Mouse (Mus musculus) mouse trophoblast stem cell (cell line): ENCODE measurements around the gene Gzmk.
"Not testable (repeated sequence)": the region's sequence is repeated elsewhere in the genome, so short reads cannot be mapped to it uniquely, and the experiment has no call there.

Source experiments
- in situ Hi-C, 2 experiments: fragments of 300-500 bp; cut with MseI, MboI; formaldehyde crosslinking; loops; 2 replicates in 1 of 2; 3 replicates in 1 of 2; pipeline ENCODE4 v1.15.1; 2025

Gene Gzmk

DNA sequence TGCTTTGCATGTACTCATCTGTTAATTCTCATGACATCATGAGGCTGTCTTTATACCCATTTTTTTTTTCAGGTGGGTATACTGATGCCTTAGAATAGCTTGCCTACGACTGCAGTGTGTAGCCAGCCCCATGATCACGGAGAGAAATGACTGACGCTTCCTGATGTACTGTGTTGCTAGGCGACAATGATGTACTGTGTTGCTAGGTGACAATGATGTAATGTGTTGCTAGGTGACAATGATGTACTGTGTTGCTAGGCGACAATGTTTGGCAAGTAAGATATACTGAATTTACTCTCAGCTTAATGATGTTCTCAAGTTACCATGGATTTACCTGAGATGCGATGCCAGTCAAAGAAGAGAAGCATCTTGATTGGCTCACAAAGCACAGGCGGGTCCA, at the start of gene Gzmk:
TSS of gene Gzmk (minus strand) at position 98 of the 400 bp plus-strand sequence.
- in situ Hi-C loops: no loop called here

DNA sequence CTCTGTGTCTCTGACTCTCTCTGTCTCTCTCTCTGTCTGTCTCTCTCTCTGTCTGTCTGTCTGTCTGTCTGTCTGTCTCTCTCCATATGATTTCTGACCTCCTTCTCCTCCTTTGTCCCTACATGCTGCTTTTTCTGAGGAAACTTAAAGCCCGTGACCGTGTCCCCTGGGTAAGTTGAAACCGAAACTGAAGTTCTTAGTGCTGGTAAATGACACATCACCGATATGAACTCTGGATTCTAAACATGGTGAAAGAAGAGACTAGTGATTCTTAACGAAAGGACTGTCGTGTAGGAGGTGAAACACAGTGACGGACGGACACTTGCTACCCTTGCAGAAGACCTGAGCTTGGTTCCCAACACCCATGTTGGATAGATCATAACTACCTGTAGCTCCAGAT, 45.5 kb upstream of the Gzmk start:
- in situ Hi-C loops: no loop called here

DNA sequence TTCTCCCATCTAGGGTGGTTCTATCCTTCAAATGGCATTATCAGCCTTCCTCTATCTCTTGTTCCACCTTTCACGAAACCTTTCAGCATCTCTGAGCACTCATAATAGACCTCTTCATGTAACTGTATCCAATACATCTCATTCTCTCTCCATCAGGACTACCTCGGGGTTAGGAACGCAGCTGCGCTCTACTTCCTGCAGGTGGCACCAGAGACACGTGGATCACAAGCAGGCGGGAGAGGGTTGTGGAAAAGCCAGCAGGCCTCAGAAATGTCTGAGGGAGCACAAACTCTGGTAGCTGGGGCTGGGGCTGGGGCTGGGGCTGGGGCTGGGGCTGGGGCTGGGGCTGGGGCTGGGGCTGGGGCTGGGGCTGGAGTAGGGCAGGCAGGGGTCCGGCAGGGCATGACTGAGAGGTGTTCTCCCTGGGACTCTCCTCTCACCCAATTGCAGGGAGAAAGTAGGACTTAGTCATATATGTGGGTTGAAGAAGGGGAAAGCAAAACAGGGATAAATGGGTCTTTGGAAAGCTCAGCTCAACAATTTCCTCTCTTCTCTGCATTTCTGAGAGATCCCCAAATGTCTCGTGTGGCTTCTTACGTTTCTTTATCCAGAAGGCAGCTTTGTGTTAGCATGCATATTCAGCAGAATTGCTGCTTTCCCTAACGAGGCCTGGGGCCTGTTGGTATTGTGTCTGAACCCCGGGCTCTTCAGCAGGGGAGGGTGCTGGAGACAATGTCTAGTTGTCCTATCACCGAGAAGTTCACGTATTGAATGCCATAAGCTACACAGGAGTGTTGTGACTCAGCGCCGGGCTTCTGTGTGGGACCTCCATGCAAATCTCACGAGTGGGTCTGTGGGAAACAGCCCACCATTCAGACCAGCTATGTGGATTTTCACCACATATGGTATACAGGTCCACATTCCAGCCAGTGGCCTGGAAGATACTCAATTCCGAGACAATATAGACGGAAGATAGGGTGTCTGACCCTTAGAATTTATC, 44.4 kb upstream of the Gzmk start:
- in situ Hi-C loops: no loop called here

DNA sequence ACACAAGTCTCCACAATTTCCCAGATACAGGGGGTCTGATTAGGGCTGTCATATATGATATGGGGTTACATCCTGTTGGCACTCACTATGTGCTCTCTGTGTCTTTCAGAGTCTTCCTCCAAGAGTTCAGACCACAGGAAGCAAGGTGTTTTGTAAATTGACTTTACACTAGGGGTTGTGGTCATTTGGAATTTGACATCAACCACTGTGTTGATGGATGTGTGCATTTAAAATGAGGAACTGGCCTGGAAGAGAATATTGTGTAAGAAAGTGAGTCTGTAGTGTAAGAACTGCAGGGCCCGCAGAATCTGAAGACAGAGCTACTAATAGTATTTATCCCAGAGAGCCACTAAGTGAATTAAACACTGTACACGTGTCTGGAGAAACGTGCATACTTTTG, 41.5 kb upstream of the Gzmk start:
- in situ Hi-C loops: no loop called here

DNA sequence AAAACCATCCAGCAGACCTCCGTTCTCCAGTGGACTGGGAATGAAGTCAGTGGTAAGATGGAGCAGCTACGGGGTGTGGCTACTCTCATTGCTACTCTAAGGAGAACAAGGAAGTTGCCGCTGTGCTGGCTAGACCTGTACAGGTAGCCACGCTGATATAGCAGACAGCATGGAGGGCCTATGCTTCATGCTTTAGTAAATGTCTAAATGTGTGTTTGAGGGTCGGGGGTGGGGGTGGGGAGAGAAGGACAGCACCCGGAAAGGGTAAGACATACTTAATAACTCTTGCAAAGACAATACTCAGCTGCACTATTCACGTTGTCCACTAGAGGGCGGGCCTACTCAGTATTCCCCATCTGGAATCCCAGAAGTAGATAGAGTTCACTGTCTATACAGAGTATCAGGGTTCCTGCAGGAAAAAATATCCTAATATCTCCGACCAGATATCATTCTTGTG, 40.8 kb upstream of the Gzmk start:
- in situ Hi-C loops: no loop called here

DNA sequence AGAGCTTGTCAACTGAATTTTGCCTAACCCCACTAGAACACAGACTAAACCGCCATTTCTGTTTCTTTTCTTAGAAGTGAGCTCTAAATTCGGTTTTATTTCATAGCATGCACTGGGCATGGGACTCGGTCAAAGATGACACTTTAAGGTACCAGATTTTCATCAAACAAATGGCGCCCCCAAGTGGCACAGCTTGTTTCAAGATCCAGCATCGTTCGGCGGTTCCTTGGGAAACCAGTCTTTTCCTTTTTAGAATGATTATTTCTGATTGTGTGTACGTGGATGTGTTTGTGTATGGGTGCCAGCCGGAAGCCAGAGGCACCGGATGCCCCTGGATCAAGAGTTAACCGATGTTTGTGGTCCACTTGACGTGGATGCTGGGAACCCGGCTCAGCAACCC, 39.5 kb upstream of the Gzmk start:
- in situ Hi-C loops: no loop called here

DNA sequence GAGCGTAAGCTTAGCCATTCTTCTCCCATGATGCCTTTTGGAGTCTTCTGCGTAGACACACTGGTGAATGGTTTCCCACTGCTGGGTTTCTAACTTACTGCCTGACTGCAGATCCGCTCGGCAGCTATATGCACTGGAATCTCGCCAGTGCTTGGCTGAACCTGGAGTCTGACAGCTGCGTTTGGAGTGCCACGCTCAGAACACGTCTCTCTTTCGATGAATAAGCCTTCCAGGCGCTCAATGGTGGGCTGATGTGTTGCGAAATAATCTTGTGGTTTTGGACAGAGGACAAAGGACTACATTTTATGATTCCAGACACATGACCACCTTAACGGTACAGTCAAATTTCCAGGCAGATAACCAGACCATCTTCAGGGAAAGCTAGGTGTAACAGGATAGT, 37.1 kb upstream of the Gzmk start:
- in situ Hi-C loops: loop anchor here in 1 of 2 experiments (5.0 kb wide), 1 partner anchor 201 kb away; no protein-coding TSS in a partner anchor

DNA sequence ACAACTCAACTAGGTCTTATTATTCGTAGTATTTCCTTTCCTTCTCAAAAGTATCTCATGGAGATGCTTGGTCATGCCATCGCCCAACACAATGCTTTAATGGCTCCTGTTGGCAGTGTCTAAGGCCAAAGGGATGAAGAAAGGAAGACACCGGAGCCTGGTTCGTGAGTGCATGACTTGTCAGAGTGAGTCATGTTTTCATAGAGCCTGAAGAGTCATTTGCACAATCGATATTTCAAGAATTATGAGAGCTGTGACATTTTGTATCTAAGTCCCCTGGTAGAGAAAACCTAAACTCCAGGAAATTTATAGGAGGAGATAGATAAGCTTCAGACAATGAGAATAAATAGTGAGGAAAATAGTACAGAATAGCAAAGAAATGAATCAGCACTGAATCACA, 33.5 kb upstream of the Gzmk start:
- in situ Hi-C loops: loop anchor here in 1 of 2 experiments (5.0 kb wide), 1 partner anchor 202 kb away; no protein-coding TSS in a partner anchor

DNA sequence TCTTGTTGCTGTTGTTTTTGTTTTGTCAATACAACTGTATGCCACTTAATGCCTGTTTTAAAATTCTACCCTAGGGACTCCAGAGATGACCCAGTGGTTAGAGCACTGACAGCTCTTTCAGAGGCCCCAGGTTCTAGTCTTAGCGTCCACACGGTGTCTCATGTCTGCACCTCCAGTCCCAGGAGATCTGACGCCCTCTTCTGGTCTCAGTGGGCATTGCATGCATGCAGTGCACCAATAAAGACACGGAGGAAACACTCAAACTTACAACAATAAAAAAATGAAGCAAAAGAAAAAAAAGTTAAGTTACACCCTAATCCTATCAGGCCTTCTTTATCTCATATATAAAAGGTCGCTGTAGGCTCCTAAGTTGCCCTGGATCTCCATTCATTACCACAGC, 31.5 kb upstream of the Gzmk start:
- in situ Hi-C loops: loop anchor here in 1 of 2 experiments (5.0 kb wide), 1 partner anchor 200 kb away; no protein-coding TSS in a partner anchor

DNA sequence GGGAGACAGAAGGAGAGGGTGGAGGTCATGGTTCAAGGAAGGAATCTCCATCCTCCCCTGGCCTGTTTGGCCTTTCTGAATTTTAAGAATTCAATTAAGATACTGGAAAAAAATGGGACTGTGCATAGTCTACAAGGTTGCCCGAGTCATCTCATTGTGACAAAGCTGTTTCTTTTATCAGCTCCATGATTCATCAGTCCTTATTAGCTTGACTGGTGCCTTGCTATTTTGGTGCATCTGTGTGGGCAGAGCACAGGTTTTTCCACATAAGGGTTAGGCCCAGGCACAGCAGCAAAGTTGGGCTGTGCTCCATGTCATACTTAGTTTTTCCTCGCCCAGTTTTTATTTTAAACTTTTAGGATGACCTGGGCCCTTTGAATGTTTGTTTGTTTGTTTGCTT, 31.1 kb upstream of the Gzmk start:
- in situ Hi-C loops: loop anchor here in 1 of 2 experiments (5.0 kb wide), 1 partner anchor 199 kb away; no protein-coding TSS in a partner anchor

DNA sequence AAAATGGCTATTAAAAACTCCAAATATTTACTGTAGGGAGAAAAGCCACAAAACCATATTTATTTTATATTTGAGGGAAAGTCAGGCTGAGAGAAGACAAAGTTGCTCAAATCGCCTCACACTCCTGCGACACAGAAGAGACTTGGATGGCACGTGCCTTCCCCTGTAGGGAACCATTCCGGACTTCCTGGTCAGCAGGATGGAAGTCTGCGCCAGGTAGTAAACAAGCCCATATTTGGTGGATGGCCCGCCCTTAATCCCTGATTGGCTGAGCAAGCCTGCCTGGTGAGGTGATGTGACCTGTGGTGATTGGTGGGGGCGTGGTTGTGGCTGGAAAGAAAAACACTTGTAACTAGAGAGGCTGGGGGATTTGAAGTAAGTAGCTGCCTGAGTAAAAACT, 26.9 kb upstream of the Gzmk start:
- in situ Hi-C loops: not testable (repeated sequence)

DNA sequence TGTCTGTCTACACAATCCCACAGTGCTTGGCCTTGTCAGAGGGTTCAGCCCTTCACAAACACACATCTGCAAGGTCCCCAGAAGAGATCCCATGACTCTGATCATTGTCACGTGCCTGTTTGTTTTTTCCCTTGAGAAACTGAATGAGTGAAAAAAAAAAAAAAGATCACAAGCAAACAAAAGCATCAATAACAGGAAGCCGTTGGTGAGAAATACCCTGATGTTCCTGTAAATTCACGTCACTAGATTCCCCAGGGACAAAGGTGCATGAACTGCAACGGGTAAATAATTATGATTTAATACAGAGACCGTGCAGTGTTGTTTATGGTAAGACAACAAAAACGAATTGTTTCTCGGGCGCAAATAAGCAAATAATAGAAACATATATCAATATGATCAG, 19.3 kb upstream of the Gzmk start:
- in situ Hi-C loops: no loop called here

DNA sequence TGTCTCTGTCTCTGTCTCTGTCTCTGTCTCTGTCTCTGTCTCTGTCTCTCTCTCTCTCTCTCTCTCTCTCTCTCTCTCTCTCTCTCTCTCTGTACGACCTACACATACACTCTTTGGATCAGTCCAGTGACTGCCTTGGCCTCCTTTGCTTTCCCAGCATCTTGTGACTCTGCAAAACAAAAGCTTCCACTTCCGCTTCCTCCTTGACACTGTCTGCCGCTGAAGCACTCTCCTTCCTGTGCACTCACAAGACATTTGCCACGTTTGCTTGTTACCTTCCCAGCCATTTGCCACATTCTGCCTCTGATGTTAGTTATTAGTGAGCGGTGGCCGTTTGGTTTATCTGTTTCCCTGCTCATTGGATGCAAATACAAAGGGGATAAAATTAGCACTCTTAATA, 16.4 kb upstream of the Gzmk start:
- in situ Hi-C loops: no loop called here

DNA sequence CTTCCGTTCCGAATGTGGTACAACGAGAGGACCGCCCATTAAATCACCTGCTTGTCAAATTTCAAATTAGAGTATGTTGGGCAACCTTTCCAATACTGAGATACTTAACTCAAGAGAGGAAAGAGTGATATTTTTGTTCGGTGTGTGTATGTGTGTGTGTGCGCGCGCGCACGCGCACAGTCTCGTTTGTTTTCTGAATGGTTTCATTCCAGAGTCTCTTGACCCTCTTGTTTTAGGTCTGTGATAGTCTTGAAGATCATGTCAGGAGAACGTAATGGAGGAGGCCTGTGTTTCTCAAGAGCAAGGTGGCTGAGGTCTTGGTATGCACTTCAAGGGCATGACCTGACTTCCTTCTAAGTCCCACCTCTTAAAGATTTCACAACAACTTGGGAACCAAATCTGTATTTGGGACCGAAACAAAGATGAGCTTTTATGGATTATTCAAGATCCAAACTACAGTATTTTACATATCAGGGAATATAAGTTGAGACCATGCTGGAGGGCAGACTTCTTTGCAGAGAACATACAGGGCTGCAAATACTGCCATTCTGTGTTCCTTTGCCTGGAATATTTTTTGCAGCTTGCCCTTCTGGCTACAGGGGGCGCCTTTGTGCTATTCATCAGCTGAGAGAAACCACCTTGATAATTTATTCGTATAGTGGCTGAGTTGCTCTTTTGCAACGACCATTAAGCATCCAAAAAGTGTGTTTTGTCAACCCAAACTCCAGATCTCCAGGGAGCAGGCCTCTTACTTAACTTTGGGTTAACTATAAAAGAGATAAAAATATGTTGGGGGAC, 2.2 kb upstream of the Gzmk start:
- in situ Hi-C loops: no loop called here

DNA sequence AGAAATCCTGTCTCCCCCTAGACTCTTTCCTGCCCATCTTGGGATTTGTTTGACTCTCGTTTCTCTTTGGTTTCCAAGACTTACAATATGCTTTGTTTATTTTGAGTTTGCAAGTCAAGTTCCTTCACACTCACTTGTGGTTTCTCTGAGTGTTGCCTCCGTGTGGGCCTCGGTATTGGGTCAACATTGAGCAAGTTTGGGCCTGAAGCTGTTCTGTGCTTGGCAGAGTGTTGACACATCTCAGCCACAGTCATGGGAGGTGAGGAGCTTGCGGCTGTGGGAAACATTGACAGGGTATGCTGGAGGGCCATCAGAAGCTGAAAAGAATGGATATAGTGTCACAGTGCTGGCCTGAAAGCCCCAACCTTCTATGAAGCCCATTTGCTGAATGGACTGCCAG, 1.4 kb upstream of the Gzmk start:
- in situ Hi-C loops: no loop called here

DNA sequence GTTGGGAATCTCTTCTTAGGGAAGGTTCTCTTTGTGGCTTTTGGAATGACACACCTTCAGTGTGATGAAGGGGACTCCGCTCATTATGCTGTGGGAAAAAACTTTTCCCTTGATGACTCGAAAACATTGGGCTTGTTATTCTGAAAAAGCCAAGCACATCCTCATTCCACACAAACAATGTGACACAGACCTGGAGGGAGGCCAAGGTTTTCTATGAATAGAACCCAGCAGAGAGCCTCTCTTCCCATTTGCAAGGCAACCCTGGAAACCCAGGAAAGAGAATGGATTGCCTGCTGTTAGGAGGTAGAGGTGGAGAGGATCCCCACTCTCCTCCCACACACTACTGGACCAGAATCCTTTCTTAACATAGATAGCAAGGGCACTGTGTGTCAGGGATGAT, 1.6 kb downstream of the Gzmk start:
- in situ Hi-C loops: no loop called here

DNA sequence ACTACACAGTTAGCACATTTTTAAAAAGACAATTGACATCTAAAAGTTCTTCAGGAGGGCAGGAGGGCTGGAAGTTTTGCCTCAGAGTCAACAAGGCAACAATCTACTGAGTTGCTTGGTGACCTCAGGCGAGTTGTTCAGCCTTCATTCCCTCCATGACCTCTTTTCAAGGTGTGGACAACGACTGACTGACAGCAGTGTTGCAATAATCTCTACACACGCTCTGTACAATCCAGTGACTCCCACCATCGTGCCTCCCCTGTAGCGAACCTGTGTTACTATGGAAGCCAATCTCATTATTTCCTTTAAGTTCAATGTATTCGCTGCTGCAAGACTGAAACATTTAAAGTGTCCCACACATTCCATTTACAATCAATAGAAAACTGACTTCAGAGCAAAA, 3.9 kb downstream of the Gzmk start:
- in situ Hi-C loops: no loop called here

DNA sequence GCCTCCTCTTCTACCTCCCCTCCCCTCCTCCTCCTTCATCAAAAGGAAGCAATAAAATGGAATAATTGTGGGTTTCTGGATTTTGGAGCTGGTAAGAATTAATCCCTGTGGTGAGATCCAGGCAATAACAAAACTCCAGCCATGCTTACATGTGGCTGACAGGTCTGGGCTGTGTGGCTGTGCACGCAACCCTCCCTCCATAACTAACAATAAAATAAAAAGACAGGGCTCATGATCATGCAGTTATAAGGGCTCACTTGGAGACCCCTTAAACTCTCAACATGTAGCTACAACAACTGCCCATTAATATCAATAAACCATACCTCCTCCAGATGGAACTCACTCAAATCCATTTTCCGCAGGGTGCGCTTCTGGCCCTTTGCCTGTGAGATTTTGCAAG, 11.8 kb downstream of the Gzmk start:
- in situ Hi-C loops: no loop called here

DNA sequence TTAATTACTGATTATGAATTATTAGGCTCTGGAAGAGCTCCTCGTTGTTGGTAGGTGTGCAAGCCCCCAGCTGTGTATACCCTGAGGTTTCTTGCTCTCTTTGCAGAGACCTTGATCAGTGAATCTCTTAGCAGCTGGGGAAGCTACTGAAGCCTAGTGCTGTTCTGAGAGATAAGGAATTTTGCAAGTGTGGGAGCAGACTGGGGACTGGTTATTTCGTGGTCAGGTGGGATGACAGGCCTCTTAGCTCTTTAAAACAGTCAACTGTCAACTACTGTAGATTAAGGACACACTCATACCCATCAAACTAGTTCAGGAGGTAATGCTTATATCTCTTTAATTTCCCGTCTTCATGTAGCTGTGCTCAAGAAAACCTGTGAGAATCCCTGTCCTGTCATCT, 13.3 kb downstream of the Gzmk start:
- in situ Hi-C loops: no loop called here

DNA sequence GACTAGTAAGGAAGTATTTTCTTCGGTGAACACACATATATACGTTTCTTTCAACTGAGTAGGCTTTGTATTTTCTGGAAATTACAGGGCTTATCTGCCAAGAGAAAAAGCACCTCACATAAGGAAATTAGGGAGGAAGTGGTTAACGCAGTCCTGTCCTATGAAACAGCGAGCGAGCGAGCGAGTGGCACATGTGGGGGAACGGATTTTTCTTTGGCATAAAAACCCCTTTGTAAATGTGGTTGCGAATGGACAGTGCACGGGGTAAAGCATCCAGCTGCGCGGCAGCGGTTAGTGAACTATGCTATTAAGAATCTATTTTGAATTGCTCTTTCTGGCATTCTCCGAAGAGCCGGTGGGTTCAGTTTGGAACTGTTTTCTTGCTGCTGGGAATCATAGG, 14.4 kb downstream of the Gzmk start:
- in situ Hi-C loops: no loop called here

DNA sequence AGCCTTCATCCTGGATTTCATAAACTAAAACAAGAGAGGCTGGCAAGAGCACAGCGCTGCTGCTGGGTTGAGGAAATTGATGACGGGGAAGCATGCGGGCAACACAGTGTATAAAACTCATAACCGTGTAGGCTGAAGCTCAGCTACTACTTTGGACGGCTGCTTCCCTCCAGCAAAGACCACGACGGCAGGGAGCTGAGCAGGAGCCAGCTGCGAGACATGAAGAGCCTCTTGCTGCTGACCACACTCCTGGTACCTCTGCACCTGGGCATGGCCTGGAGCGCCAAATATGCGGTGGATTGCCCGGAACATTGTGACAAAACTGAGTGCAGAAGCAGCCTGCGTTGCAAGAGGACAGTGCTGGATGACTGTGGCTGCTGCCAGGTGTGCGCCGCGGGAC, 16.1 kb downstream of the Gzmk start, which contains the start of gene Esm1:
TSS of gene Esm1 (plus strand) at position 36 of the 400 bp plus-strand sequence.
- in situ Hi-C loops: no loop called here

DNA sequence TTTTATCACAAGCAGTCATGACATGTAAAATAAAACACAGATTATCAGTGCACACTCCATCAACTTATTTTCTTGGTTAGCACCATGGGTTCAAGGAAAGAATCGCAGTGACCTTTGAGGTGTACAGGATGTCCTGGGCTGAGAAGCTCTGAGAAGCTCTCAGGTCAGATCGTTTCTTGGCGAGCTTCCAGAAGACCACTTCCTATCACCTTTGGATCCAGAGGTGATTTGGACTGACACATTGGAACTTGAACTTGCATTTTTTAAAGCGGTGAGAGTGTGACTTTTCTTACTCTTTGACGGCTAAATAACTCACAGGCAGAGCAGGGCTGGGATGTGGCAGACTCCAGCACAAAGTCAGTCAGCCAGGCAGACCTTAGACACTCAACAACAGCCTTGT, 20.4 kb downstream of the Gzmk start:
- in situ Hi-C loops: no loop called here
